Mouse (Mus musculus): ENCODE data around the gene Satb2.

DNA sequence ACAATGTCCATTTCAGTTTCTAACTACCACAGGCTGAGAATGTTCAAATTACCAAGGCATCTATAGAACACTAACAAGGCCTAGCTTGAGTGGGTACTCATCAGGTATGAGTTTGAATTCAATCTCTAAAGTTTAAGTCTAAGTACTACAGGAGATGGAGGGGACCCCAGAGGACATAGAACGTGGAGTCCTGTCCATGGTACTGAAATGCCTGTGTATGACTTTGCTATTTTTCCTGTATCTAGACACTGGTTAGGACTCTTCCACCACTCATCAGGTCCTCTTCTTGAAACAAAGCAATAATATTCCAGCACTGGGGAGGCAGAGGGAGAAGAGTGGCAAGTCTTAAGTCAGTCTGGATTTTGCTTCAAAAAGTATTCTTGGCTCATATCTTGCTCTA lies 139.5 kb downstream of the Satb2 start:
- TF ChIP-seq CTCF (IDR thresholded peaks at IDR 0.05; ENCODE audit: low read depth): no peak
- TF ChIP-seq EP300 (IDR thresholded peaks at IDR 0.05; ENCODE audit: low read depth): no peak

All from heart, postnatal 0 days (tissue).